Mouse (Mus musculus) testis, adult 2 months (tissue): ENCODE results near the gene Pgs1.

Experiments used
- CTCF ChIP-seq: fragments of 200-500 bp; IDR thresholded peaks from 2 replicates; pipeline ENCODE4 v1.5.1; 2012; ENCODE audit warnings: low read depth, mild to moderate bottlenecking, inconsistent platforms, low read length, moderate library complexity; ENCODE audit not compliant: control insufficient read depth, insufficient read depth, insufficient replicate concordance
- POLR2A ChIP-seq: fragments of 200-500 bp; IDR thresholded peaks from 2 replicates; pipeline ENCODE4 v1.6.1; 2012; ENCODE audit warnings: low read depth, mild to moderate bottlenecking, inconsistent platforms, low read length, moderate library complexity; ENCODE audit not compliant: control insufficient read depth

- TF ChIP-seq CTCF (no peak), POLR2A (no peak)
These were observed 17.1 kb downstream of the Pgs1 start for GRCm38 (mm10) chr11:118003176-118003575.
